Mouse (Mus musculus) fibroblast of lung, adult 2 months (primary cell): ENCODE measurements around the gene Orc1.
A peak's percentile ranks its signal among the peaks of the same experiment; 100 is the strongest.

Experiments
- DNase-seq: peaks from one replicate; pipeline ENCODE4 v3.0.0-alpha.2; 2011; ENCODE audit warnings: low read depth

Gene Orc1

DNA sequence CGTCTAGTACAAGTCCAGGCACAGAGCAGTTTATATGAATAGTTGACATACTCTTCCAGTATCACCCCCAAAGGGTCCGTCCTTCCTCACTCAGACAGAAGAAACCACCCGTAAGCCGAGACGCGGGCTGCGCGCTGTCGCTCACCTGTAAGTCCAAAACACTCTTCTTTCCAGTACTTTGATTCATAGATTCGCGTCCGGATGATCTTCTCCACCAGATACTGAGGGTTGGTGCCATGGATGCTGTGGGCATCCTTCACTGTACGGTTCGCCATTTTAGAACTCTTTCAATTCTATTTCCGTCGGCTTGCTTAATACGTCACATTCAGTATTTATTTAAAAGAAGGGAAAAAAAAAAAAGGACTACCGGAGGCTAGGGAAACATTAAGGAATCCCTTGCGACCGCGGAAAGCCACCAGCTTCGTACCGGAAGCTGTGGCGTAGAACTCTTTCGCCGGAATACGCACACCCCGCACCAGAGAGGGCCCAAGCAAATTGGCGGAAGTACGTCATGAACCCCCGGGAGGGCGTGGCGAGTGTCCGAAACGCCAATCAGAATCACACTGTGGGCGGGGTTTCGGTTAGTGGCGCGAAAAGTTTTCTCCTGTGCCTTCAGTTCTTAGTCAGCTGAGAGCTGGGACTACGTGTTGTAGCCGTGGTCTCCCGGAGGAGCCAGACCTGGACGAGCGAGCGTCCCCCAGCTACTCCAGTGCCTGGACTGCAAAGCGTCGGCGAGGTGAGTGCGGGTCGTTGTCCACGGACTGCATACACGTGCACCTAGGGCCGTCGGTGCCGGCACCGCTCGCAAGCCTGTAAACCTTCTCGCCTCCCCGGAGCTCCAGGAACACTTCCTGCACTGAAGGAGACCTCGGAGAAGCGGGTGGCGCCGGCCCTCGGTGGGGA, at the start of gene Orc1, which contains the start of gene Prpf38a:
Orc1 (plus strand) TSS at position 584 of the 903 bp plus-strand sequence.
Prpf38a (minus strand) TSS at position 497 of the 903 bp plus-strand sequence.
- peak; percentile 96 for DNase-seq

- DNase-seq = no peak
Observed at GRCm38 (mm10) chr4:108539701-108540100, 39.5 kb upstream of the Orc1 start.

- no peak for DNase-seq
Observed at GRCm38 (mm10) chr4:108565026-108565425, 14.2 kb upstream of the Orc1 start.

- DNase-seq = no peak
Observed at GRCm38 (mm10) chr4:108572644-108573043, 6.6 kb upstream of the Orc1 start.

DNA sequence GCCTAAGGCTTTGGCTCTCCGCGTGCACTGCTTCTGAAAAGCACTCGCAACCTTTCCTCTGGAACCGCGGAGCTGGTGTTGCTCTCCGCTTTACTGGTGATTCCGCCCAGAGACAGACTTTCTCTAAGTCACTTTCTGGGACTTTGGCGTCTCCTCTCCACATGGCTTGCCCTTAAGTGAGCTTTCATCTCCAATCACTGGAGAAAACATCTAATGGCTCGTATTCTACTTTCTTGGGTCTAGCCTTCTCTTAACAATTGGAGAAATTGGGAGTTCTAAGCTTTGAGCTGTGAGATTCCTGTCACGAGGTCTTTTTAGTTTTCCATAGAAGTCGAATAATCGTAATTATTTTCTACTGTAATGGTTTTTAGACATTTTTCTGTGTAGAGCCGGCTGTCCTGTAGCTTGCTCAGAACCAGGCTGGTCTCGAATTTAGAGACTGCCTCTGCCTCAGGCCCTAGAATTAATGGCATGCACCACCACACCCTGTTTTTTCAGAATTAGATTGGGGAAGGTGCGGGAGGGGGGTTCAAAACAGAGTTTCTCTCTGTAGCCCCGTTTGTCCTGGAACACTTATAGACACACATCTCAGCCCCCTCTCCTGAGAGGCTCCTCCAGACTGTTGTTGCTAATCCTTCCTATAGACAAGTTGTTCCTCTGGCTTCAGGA, 654 bp downstream of the Orc1 start:
- no peak for DNase-seq

- no peak for DNase-seq
Observed at GRCm38 (mm10) chr4:108593376-108593775, 14.2 kb downstream of the Orc1 start.

GRCm38 (mm10) chr4:108595785-108596184, 16.6 kb downstream of the Orc1 start:
- no peak for DNase-seq

DNA sequence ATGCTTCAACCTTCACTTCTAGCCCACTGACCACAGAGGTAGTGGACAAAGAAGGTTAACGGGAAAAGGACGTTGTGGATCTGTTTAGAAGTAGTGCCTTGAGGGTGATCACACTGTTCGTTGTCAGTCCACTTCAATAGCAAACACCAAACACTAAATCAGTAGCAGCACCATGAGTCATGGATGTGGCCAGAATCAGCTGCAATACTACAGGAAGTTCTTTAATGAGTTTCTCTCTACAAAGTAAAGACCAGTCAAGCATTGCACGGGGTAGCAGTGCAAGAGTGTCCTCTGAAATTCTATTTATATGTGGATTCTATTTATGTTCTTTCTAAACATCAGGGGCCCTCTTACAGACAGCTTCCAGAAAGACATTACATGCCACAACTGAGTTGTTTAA, 19.1 kb downstream of the Orc1 start:
- DNase-seq = no peak

DNA sequence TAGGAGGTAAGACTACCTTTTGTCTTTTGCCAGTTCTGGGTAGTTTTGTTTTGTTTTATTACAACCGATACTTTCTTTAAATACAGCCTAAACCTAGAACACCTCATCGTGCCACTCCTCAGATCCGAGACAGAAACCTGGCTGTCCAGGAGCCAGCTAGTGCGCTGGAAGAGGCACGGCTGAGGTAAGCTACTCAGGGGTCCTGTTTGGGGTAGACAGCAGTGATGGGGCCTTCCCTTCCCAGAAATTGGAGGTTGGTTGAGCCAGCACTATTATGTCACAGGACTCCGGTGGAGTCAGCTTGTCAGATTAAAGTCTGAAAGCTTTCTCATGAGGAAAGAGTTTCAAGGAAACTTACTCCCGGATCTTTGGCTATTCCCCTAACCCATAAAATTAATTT, 22.6 kb downstream of the Orc1 start:
- no peak for DNase-seq

DNA sequence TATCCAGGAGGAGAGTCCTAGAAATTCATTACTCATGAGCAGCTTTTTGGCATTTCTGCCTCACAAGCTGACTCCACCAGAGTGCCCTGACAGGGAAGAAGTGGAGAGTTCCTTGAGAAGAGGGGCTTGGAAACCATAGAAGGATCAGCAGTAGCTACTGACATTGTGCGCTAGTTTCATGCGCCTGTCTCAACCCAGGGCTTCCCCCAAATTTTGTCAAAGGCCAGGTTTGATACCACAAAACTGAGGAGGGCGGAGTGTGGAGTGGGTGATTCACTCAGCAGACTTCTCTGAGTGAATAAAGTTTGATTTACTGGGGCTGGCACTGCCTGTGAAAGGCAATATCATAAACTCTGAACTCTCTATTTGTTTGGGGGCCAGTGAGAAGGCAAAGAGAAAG, 29.4 kb downstream of the Orc1 start:
- DNase-seq = peak; percentile 10

- DNase-seq = no peak
Observed at GRCm38 (mm10) chr4:108610935-108611334, 31.7 kb downstream of the Orc1 start.

- DNase-seq = no peak
Observed at GRCm38 (mm10) chr4:108618586-108618985, 39.4 kb downstream of the Orc1 start.

DNA sequence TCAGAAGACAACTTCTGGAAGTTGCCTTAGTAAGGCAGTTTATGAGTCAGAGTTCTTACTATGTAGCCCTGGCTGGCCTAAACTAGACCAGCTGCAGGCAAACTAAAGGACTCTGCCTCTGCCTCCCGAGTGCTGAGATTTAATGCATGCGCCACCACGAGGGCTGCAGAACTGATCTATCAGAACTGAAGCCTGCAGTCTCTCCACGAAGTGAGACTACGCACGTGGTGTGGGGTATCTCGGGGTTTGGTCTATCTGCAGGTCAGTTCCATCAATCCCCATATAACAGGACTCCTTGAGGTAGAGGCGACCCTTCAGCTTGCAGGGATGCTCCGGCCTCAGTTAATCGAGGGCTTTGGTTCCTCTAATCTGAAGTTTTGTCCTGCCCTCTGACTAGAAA, 39.9 kb downstream of the Orc1 start:
- peak; percentile 44 for DNase-seq

- DNase-seq = peak; percentile 65
Observed at GRCm38 (mm10) chr4:108619587-108620341, 40.5 kb downstream of the Orc1 start, which contains the start of gene Cc2d1b. Gene Cc2d1b, plus strand, starts transcription at chr4:108619940.

- no peak for DNase-seq
Observed at GRCm38 (mm10) chr4:108620536-108620935, 41.3 kb downstream of the Orc1 start.

DNA sequence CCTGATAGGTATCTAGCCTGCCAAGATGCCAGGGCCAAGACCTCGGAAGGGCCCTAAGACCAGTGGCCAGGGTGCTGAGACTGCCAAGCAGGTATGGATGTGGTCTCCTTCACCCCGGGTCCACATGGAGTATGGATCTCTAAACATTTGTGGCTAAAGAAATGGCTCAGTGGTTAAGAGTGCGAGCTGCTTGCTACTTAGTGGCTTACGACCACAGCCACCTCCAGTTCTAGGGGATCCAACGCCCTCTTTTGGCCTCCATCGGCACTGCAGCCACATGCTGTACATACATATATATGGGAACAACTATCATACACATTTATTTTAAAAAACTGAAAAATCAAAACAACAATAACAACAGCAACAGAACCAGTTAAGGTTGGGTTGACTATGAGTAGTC, 42.3 kb downstream of the Orc1 start:
- DNase-seq = no peak

DNA sequence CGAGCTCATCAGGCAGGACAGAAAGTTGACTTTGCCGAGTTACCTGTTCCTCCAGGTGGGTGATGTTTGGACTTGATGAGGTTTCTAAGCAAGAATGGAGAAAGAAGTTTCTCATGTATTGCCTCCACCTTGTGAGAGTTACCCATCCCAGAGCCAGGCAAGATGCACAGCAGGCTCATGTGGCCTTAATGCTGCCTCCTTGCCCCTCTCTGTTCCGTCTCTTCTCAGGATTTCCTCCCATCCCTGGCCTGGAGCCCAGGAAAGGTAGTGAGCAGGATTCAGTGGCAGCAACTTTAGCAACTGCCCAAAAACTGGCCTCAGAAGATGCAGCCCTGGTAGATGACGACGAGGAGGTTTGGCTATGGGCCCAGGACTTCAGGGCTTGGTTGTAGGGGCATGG, 47.8 kb downstream of the Orc1 start:
- no peak for DNase-seq

DNA sequence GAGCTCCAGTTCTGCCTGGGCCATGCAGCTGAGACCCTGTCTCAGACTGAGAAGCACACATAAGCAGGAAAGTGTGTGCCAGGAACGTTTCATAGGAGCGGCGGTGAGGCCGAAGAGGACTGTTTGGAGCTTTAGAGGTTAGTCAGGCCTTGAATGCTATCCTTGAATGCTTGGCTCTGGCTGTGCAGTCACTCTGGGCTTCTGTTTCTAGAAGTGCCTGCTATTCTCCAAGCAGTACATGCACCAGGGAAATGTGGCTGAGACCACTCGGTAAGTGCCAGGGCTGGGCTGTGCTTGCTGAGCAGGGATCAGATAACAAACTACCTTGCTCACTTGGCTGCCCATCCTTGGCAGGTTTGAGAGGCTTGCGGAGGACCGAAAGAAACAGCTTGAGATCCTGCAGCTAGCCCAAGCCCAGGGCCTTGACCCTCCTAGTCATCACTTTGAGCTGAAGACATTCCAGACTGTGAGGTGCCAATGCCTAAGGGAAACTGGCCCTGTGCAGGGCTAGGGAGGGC, 50.2 kb downstream of the Orc1 start:
- no peak for DNase-seq

DNA sequence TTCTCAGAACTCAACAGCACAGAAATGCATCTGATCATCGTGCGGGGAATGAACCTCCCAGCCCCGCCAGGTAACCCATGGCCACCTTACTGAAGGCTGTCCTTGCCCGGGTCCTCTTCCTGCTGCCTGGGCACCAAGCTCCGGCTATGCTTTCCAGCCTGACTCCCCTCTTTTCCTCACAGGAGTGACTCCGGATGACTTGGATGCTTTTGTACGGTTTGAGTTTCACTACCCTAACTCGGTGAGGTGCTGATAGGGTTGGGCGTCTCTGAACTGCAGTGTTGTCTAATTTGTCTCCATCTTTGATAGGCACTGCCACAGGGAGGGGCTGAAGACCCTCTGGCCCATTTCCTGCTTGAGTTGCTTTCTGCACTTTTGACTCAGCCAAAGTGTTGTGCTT, 50.9 kb downstream of the Orc1 start:
- no peak for DNase-seq

- DNase-seq = no peak
Observed at GRCm38 (mm10) chr4:108631616-108632015, 52.4 kb downstream of the Orc1 start.

GRCm38 (mm10) chr4:108633703-108634102, 54.5 kb downstream of the Orc1 start:
- DNase-seq = no peak

GRCm38 (mm10) chr4:108634696-108635095, 55.5 kb downstream of the Orc1 start:
- DNase-seq = no peak
